Mouse (Mus musculus) liver, embryonic 15.5 days (tissue): ENCODE results near the gene Lcp2. TPM values are rescaled to one million over a fixed set of nuclear protein-coding genes. Genes with fewer than 3 reads are reported as not detected.

ENCODE experiments used
- ATAC-seq: fragments of 200-750 bp; cut with Nextera tagmentation; 2 replicates; pipeline ENCODE4 v1.8.0; 2017; ENCODE audit warnings: moderate number of reproducible peaks, mild to moderate bottlenecking, moderate library complexity; ENCODE audit not compliant: insufficient read depth
- H3K27ac ChIP-seq: fragments of 300-500 bp; sonication (generic); replicated peaks from 2 replicates; pipeline ENCODE4 v1.5.1; 2015; ENCODE audit warnings: mild to moderate bottlenecking, inconsistent platforms
- H3K27me3 ChIP-seq: fragments of 300-500 bp; sonication (generic); 2 replicates; pipeline ENCODE4 v1.6.1; 2015; ENCODE audit warnings: mild to moderate bottlenecking, inconsistent platforms
- H3K36me3 ChIP-seq: fragments of 300-500 bp; sonication (generic); replicated peaks from 2 replicates; pipeline ENCODE4 v1.6.1; 2015; ENCODE audit warnings: moderate library complexity, mild to moderate bottlenecking, inconsistent platforms
- H3K4me1 ChIP-seq: fragments of 300-500 bp; sonication (generic); replicated peaks from 2 replicates; pipeline ENCODE4 v1.6.1; 2015; ENCODE audit warnings: inconsistent platforms
- H3K4me2 ChIP-seq: fragments of 300-500 bp; sonication (generic); 2 replicates; pipeline ENCODE4 v1.6.1; 2015; ENCODE audit warnings: moderate library complexity, mild to moderate bottlenecking, inconsistent platforms
- H3K4me3 ChIP-seq: fragments of 300-500 bp; sonication (generic); replicated peaks from 2 replicates; pipeline ENCODE4 v1.5.1; 2015; ENCODE audit warnings: mild to moderate bottlenecking, inconsistent platforms
- H3K9ac ChIP-seq: fragments of 300-500 bp; sonication (generic); 2 replicates; pipeline ENCODE4 v1.6.1; 2015; ENCODE audit warnings: moderate library complexity, mild to moderate bottlenecking, inconsistent platforms
- H3K9me3 ChIP-seq: fragments of 300-500 bp; sonication (generic); replicated peaks from 2 replicates; pipeline ENCODE4 v1.6.1; 2016; ENCODE audit warnings: inconsistent platforms
- whole genome bisulfite sequencing: fragments of 180-500 bp; shearing (Covaris S2); methylation state at CpG from one replicate; pipeline ENCODE4 v1.1.7; 2015; ENCODE audit warnings: mixed read lengths; ENCODE audit not compliant: insufficient replicate concordance; 5-methylcytosine and 5-hydroxymethylcytosine counted together
- polyA plus RNA-seq: library from polyadenylated mRNA; unstranded; fragments of >200 nt; fragmentation: Nextera tagmentation; extraction: Ambion mirVana; gene quantifications from 2 replicates; pipeline ENCODE4 v1.2.1, GENCODE M21; 2015

Lcp2 gene
- polyA plus RNA-seq, 1 experiment from 2014 or later: 8.1 TPM

- Histone ChIP-seq H3K9ac (no peak within 1 kb of the TSS), H3K27me3 (no peaks in the 10 kb centered on the region), H3K27ac (no peak within 1 kb of the TSS), H3K36me3 (no peaks in the 10 kb centered on the region), H3K9me3 (no peaks in the 10 kb centered on the region), H3K4me3 (no peak within 1 kb of the TSS), H3K4me2 (no peak within 1 kb of the TSS), H3K4me1 (no peaks in the 10 kb centered on the region)
- ATAC-seq: no peak
- 71% methylated on average over 10 of the region's 10 CpGs for WGBS
Observed at GRCm38 (mm10) chr11:34098422-34098821, 51.7 kb downstream of the Lcp2 start, which contains the start of gene 4930469K13Rik. TSS of gene 4930469K13Rik (minus strand) at chr11:34098554.

- no peak overlapping the region for H3K9ac ChIP-seq
- no peak overlapping the region for H3K27ac ChIP-seq
- 49% methylated on average over 4 of the region's 4 CpGs for whole genome bisulfite sequencing
- no peak overlapping the region for H3K4me2 ChIP-seq
- H3K27me3 ChIP-seq: no peaks in the 10 kb centered on the region
- no peaks in the 10 kb centered on the region for H3K4me1 ChIP-seq
- no peak for ATAC-seq
- no peak overlapping the region for H3K4me3 ChIP-seq
- no peaks in the 10 kb centered on the region for H3K36me3 ChIP-seq
- no peaks in the 10 kb centered on the region for H3K9me3 ChIP-seq
Observed at GRCm38 (mm10) chr11:34101827-34102226, 55.1 kb downstream of the Lcp2 start.

DNA sequence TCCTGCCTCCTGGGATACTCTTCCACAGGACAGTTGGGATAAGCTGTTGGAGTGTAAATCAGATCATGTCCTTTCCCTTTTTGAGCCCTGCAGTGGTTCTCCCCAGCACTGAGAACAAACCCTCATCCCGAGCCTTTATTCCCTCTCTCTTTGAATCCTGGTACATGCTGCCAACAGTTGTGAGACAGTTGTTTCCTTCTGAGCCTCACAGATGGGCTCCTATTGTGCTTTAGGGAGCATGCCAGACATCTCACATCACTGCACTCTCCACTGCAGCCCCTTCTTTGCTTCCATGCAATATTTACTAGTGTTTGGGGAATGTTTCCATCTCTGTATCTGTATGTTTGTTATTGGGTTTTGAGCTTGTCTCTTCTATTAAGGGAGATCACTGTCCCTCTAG is 58.2 kb downstream of the Lcp2 start:
- no peak overlapping the region for H3K27ac ChIP-seq
- WGBS: 60% methylated on average over 1 of the region's 1 CpGs
- no peaks in the 10 kb centered on the region for H3K27me3 ChIP-seq
- H3K36me3 ChIP-seq: no peaks in the 10 kb centered on the region
- no peak overlapping the region for H3K4me3 ChIP-seq
- no peak overlapping the region for H3K4me2 ChIP-seq
- H3K4me1 ChIP-seq: no peaks in the 10 kb centered on the region
- H3K9ac ChIP-seq: no peak overlapping the region
- H3K9me3 ChIP-seq: no peaks in the 10 kb centered on the region
- ATAC-seq: no peak

GRCm38 (mm10) chr11:34109260-34109659 is 62.5 kb downstream of the Lcp2 start:
- Histone ChIP-seq H3K4me3 (no peak overlapping the region), H3K27ac (no peak overlapping the region), H3K4me1 (no peaks in the 10 kb centered on the region), H3K9ac (no peak overlapping the region), H3K27me3 (no peaks in the 10 kb centered on the region), H3K9me3 (no peaks in the 10 kb centered on the region), H3K36me3 (no peaks in the 10 kb centered on the region), H3K4me2 (no peak overlapping the region)
- 58% methylated on average over 1 of the region's 1 CpGs for WGBS
- no peak for ATAC-seq

DNA sequence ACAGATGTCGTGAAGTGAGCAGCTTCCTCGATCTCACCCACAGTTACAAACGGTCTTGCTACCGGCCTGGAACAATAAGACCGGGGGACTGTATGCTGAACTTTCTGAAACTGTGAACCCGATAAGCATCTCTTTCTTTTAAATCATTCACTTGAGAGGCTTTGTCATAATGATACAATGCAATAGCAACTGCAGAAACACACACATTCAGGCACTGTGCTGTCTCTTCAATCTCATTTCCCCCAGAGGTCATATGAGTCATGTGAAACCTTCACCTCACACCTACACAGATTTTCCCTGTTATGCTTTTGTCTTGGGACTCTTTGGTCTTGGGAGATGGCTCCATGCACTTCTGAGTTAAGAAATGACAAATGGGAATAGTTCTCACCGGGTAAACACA is 65.2 kb downstream of the Lcp2 start:
- H3K4me1 ChIP-seq: no peaks in the 10 kb centered on the region
- no peaks in the 10 kb centered on the region for H3K36me3 ChIP-seq
- no peaks in the 10 kb centered on the region for H3K27me3 ChIP-seq
- H3K4me3 ChIP-seq: no peak overlapping the region
- H3K27ac ChIP-seq: no peak overlapping the region
- ATAC-seq: no peak
- H3K9ac ChIP-seq: no peak overlapping the region
- WGBS: 43% methylated on average over 7 of the region's 7 CpGs
- no peaks in the 10 kb centered on the region for H3K9me3 ChIP-seq
- no peak overlapping the region for H3K4me2 ChIP-seq

GRCm38 (mm10) chr11:34112781-34113380 is 66.2 kb downstream of the Lcp2 start:
- Histone ChIP-seq H3K27me3 (no peaks in the 10 kb centered on the region), H3K4me2 (no peak overlapping the region), H3K9ac (no peak overlapping the region), H3K9me3 (no peaks in the 10 kb centered on the region), H3K4me3 (no peak overlapping the region), H3K27ac (no peak overlapping the region), H3K4me1 (no peaks in the 10 kb centered on the region), H3K36me3 (no peaks in the 10 kb centered on the region)
- no peak for ATAC-seq
- 50% methylated on average over 4 of the region's 4 CpGs for WGBS

DNA sequence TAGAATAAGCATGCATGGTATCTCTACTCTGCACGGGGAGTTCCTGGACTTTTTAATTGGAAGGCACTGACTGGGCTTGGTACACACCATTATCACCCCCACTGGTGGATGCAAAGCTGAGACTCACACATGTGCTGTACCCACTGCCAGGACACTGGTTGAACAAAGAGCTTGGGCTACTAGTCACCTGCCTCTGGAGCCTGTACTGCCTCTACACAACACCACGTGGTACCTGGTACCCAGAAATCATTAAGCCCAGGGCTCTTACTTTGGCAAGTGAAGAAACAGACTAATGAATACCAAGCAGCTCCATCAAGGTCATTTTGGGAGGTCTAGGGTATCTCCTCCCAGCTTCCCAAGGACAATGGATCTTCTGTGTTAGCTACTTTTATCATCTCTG is 67.0 kb downstream of the Lcp2 start:
- Histone ChIP-seq H3K27ac (no peak overlapping the region), H3K9me3 (no peaks in the 10 kb centered on the region), H3K36me3 (no peaks in the 10 kb centered on the region), H3K27me3 (no peaks in the 10 kb centered on the region), H3K4me1 (no peaks in the 10 kb centered on the region), H3K4me3 (no peak overlapping the region), H3K4me2 (no peak overlapping the region), H3K9ac (no peak overlapping the region)
- ATAC-seq: no peak
- WGBS: 55% methylated on average over 2 of the region's 2 CpGs

- 9% methylated on average over 2 of the region's 2 CpGs for WGBS
- Histone ChIP-seq H3K4me3 (no peak overlapping the region), H3K4me1 (no peaks in the 10 kb centered on the region), H3K27me3 (no peaks in the 10 kb centered on the region), H3K4me2 (no peak overlapping the region), H3K9ac (no peak overlapping the region), H3K9me3 (no peaks in the 10 kb centered on the region), H3K27ac (no peak overlapping the region), H3K36me3 (no peaks in the 10 kb centered on the region)
- peak; percentile 37; the same call in 1 of the 2 replicates for ATAC-seq
Observed at GRCm38 (mm10) chr11:34116572-34117135, 69.9 kb downstream of the Lcp2 start.

DNA sequence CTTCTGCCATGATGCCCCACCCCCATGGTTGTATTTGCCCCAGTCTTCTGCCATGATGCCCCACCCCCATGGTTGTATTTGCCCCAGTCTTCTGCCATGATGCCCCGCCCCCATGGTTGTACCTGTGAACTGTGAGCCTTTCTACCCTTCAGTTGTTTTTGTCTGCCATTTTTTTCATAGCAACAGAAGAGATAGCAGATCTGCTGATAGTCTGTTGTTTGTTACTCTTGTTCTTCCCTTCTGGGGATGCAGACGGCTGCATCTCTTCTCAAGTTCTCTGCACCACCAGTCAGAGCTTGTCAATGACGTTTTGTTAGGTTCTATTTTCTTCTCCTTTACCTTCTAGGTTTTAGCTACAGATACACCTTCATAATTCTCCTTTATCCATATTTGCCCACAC is 70.9 kb downstream of the Lcp2 start:
- no peak for ATAC-seq
- Histone ChIP-seq H3K4me1 (no peaks in the 10 kb centered on the region), H3K9ac (no peak overlapping the region), H3K4me2 (no peak overlapping the region), H3K27ac (no peak overlapping the region), H3K36me3 (no peaks in the 10 kb centered on the region), H3K4me3 (no peak overlapping the region), H3K9me3 (no peaks in the 10 kb centered on the region), H3K27me3 (no peaks in the 10 kb centered on the region)
- 44% methylated on average over 3 of the region's 3 CpGs for WGBS

GRCm38 (mm10) chr11:34118319-34118718 is 71.6 kb downstream of the Lcp2 start:
- WGBS: 48% methylated on average over 3 of the region's 3 CpGs
- Histone ChIP-seq H3K9me3 (no peaks in the 10 kb centered on the region), H3K4me1 (no peaks in the 10 kb centered on the region), H3K4me3 (no peak overlapping the region), H3K4me2 (no peak overlapping the region), H3K9ac (no peak overlapping the region), H3K27ac (no peak overlapping the region), H3K27me3 (no peaks in the 10 kb centered on the region), H3K36me3 (no peaks in the 10 kb centered on the region)
- no peak for ATAC-seq

- no peaks in the 10 kb centered on the region for H3K27me3 ChIP-seq
- H3K4me2 ChIP-seq: no peak overlapping the region
- ATAC-seq: no peak
- 5% methylated on average over 2 of the region's 2 CpGs for WGBS
- H3K4me3 ChIP-seq: no peak overlapping the region
- H3K4me1 ChIP-seq: no peaks in the 10 kb centered on the region
- H3K9me3 ChIP-seq: no peaks in the 10 kb centered on the region
- H3K27ac ChIP-seq: no peak overlapping the region
- H3K9ac ChIP-seq: no peak overlapping the region
- H3K36me3 ChIP-seq: no peaks in the 10 kb centered on the region
Observed at GRCm38 (mm10) chr11:34123147-34123546, 76.4 kb downstream of the Lcp2 start.

GRCm38 (mm10) chr11:34124852-34125251 is 78.1 kb downstream of the Lcp2 start:
- Histone ChIP-seq H3K9me3 (no peaks in the 10 kb centered on the region), H3K4me1 (no peaks in the 10 kb centered on the region), H3K36me3 (no peaks in the 10 kb centered on the region), H3K4me2 (no peak overlapping the region), H3K27ac (no peak overlapping the region), H3K4me3 (no peak overlapping the region), H3K9ac (no peak overlapping the region), H3K27me3 (no peaks in the 10 kb centered on the region)
- WGBS: 51% methylated on average over 7 of the region's 7 CpGs
- no peak for ATAC-seq
